Mouse (Mus musculus) adrenal gland, postnatal 10 days (tissue): ENCODE results near the gene Mtrex. TPM values are rescaled to one million over a fixed set of nuclear protein-coding genes. Genes with fewer than 3 reads are reported as not detected.

Experiments used
- DNase-seq: peaks from one replicate; pipeline ENCODE4 v3.0.0; 2021; ENCODE audit warnings: mixed read lengths
- total RNA-seq, 2 experiments: library from RNA; stranded (reverse); gene quantifications; 2 replicates each; pipeline ENCODE4 v1.2.3; 2021

Mtrex gene
- total RNA-seq, 2 experiments from 2014 or later: 34.9 to 38.7 TPM

GRCm38 (mm10) chr13:112870039-112870690, 57.0 kb downstream of the Mtrex start:
- DNase-seq: no peak

GRCm38 (mm10) chr13:112867381-112867780, 59.8 kb downstream of the Mtrex start:
- no peak for DNase-seq

GRCm38 (mm10) chr13:112866782-112867181, 60.4 kb downstream of the Mtrex start:
- no peak for DNase-seq

DNA sequence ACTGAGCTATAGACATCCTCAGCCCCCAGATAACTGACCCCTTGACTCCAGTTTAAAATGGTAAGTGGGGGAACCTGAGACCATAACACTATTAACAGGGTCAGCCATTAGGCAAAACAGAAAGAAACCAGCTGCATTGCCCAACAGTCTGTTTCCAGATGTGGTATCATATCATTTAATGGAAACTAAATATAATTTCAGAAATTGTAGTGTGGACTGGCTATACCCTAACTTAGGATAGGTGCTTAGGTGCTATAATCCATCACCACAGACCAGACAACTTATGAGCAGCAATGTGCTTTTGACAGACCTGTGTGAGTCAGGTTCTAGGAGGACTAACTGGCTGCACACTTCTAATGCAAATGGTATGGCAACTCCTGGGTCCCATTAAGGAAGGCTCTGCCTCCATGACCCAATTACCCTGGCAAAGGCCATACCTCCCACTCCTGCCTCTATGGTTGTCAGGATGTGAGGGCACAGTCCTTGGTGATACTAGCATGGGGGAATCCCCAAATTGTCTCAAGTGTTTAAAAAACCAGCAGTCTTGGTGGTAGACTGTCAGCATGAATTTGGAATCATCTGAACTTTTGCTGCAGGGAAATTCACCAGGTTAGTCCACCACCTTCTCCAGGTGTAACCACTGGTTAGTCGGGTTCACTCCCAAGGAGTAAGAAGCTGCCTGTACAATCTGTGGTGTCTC, 64.1 kb downstream of the Mtrex start:
- DNase-seq: no peak

GRCm38 (mm10) chr13:112862342-112862741, 64.9 kb downstream of the Mtrex start:
- DNase-seq: no peak

DNA sequence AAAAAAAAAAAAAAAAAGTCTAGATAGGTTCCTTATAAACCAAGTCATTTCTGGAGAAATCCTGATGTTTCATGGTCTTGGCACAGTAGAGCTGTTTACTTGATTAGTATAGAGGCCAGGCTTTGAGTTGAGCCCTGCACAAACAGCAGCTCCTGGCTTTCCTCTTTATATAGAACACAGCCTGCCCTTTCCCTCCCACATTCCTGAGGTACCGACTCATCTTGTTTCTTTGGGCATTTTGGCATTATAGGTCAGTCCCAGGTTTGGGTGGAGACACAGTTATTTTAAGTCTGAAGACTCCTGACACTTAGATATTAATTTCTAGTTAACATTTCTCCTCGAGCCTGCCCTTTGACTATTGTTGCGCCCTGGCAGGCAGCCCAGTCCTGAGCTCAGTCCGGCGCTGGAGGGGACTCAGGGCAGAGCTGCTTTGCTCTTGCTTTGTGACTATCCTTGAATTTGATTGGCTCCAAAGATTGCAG, 65.3 kb downstream of the Mtrex start:
- peak; percentile 85 for DNase-seq

DNA sequence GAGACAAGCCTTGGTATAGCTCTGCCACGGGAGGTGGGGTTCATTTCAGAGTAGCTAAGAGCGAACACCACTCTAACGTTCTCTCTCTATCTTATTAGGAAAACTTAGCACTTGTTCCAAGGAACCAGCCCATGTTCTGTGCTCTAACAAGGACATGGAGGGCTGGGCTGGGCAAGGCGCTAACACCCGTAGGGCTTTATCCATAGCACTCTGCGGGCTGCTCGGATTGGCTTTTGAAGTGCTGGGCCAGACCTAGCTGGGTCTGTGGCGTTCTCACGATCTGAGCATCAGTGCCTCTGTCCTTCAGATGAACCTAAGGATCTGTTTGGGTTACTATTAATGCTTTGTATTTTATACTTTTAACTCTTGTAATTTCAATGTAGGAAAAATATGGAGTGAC, 66.3 kb downstream of the Mtrex start:
- no peak for DNase-seq

GRCm38 (mm10) chr13:112860370-112860769, 66.8 kb downstream of the Mtrex start:
- DNase-seq: no peak

- no peak for DNase-seq
These were observed 67.5 kb downstream of the Mtrex start for GRCm38 (mm10) chr13:112859574-112860134.

GRCm38 (mm10) chr13:112857921-112858320, 69.3 kb downstream of the Mtrex start:
- DNase-seq: no peak

- no peak for DNase-seq
These were observed 72.8 kb downstream of the Mtrex start for GRCm38 (mm10) chr13:112854402-112854801.

DNA sequence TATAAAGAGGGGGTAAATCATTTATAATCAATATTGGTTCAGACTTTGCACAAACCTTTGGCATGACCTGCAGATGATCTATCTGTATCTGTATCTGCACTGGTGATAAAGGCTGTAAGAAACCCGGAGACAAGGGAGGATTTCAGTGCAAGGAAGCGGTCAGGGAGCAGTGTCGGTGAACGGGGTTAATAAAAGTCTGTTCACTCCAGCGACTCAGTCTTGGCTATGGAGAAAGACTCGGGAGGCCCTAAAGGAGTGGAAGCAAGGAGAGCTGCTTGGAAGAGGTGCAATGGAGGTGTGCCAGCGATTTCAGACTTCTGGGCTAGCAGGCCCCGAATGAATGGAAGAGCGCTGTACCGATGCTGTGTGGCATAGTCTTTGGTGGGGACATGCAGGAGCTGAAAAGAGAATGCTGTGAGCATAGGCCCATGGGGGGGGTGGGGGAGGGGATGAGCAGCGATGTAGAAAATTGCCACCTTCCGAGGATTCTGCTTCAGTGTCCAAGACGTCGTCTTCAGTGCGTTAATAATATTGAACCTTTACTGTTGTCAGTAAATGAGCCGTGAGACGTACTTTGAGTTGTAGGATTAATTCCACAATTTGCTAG, 73.4 kb downstream of the Mtrex start:
- DNase-seq: no peak

- DNase-seq: peak; percentile 30
These were observed 81.3 kb downstream of the Mtrex start for GRCm38 (mm10) chr13:112845931-112846330.

- no peak for DNase-seq
These were observed 86.7 kb downstream of the Mtrex start for GRCm38 (mm10) chr13:112840241-112841087.

DNA sequence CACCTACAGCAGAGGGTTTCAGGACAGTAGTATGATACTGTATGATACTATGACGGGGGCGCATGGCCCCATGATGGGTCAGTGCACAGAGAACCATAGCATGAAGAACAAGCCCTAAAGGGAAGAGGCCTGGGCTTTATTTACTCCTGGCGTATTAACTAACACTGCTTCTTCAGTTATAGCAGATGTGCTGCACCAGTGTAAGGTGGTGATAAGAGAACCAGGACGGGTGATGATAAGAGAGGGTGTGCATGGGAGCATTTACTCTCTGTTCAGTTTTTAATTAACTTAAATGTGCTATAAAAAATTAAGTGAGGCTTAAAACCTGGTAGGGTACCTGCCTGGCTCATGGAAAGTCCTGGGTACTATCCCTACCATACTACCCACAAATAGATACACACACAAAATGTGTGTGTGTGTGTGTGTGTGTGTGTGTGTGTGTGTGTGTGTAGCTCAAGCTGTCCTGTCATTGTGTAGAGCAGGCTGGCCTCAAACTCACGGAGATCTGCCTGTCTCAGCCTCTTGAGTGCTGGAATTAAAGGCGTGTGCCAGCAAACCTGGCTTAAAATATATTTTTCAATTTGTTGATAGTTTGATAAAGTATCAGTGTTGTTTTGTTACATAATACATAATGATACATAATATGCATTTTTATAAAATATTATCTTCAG, 88.5 kb downstream of the Mtrex start:
- no peak for DNase-seq

DNA sequence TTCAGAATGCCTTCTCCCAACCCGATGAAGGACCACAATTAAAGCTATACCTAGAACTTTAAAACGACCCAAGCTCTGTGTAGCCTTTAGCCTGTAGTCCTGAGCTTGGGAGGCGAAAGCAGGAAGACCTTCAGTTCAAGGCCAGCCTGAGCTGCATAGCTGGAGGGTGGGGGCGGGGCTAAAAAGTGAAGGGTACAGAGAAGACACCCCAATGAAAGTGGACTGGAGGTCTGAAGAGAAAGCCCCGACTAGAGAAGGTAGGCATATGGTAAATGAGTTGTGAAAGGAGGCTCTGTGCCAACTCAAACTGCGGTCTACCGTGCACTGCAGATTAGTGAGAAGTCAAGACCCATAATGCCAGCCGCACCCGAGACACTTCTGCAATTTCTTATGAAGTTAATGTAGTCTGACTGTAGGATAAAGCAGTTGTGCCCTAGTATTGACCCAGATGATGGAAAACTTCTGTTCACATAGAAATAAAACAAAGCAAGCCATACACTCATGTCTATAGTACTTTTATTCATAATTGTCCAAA, 89.5 kb downstream of the Mtrex start:
- DNase-seq: no peak

DNA sequence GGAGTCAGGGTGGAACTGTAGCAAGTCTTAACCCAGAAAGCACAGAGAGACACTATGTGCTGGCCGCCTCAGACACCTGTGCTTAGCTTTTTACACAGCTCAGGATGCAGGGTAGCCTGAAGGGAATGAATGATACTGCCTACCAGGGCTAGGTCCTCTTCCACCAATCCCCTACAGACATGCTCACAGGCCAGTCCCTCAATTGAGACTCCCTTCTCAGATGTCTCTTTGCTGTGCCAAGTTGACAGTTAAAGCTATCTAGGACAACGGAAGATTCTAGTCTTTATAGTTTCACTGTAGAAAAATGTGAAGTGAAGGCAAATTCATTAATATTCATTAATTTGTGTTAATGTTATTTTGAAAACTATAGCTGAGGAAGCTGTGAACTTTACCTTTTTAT, 90.2 kb downstream of the Mtrex start:
- DNase-seq: no peak

- DNase-seq: peak; percentile 34
These were observed 92.1 kb downstream of the Mtrex start for GRCm38 (mm10) chr13:112835113-112835512.

- DNase-seq: no peak
These were observed 93.3 kb downstream of the Mtrex start for GRCm38 (mm10) chr13:112833895-112834263.

GRCm38 (mm10) chr13:112833253-112833894, 93.8 kb downstream of the Mtrex start:
- DNase-seq: no peak

DNA sequence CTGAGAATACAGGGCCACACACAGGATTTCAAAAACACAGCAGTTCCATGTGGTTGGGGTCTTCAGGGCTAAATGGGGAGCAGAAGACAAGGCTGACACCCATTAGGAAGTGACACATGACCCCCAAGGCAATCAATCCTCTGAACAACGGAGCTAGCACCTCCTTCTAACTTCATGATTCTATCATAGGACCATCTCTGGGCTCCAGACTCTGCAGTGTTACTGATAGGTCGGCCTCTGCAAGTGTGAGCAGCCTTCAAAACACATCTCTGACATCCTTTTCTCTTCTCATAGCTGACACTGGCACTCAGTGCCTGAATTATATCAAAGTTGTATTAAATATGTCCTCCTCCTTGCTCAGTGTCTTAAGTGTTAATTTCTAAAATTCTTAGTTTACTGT, 94.6 kb downstream of the Mtrex start:
- DNase-seq: no peak
